Mouse (Mus musculus): ENCODE results near the gene Eps8. TPM values are rescaled to one million over a fixed set of nuclear protein-coding genes. Genes with fewer than 3 reads are reported as not detected.

Eps8 gene
- polyA plus RNA-seq, 1 experiment from 2014 or later = 2.5 TPM

DNA sequence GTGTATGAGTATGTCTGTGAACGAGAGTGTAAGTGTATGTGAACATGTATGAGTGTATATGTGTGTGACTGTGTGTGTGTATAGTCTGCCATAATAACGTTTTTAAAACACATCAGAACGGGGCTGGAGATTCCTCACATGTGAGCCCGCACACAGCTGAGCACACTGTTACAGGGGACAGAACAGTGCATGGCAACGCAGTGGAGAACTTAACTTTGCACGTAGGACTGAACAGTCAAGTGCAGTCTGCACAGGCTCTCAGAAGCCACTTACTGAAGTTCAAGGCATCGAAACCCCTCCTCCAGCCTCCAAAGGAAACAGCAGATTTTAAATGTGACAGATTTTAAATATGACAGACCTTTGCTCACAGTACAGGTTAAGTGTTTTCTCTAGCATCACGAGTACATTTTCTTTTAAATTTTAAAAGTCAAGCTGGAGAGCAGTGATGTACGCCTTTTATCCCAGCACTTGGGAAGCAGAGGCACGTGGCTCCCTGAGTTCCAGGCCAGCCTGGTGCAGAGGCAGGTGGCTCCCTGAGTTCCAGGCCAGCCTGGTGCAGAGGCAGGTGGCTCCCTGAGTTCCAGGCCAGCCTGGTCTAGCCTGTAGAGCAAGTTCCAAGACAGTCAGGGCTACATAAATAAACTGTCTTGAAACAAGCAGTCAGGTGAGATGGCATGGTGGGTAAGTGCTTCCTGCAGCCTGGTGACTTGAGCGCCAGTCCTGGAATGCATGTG is 15.7 kb downstream of the Eps8 start:
- H3K36me3 ChIP-seq (ENCODE audit: control insufficient read depth, insufficient read depth, low read length) = no peaks in the 10 kb centered on the region
- no peaks in the 10 kb centered on the region for H3K4me1 ChIP-seq (replicated peaks; ENCODE audit: control insufficient read depth, insufficient read depth, low read length)
- H3K9me3 ChIP-seq (ENCODE audit: control insufficient read depth, low read length) = no peaks in the 10 kb centered on the region
- no peak overlapping the region for H3K4me2 ChIP-seq
- H3K27me3 ChIP-seq (replicated peaks; ENCODE audit: control insufficient read depth, insufficient read depth, low read length) = no peaks in the 10 kb centered on the region
- no peak overlapping the region for H3K27ac ChIP-seq (ENCODE audit: low read depth, low read length)
- H3K9ac ChIP-seq (ENCODE audit: low read depth, low read length) = no peak overlapping the region
- no peak overlapping the region for H3K4me3 ChIP-seq (ENCODE audit: low read depth, low read length)
- WGBS = 86% methylated on average over 11 of the region's 11 CpGs
- ATAC-seq (replicated peaks; ENCODE audit: low FRiP score) (no peak), DNase-seq (ENCODE audit: low spot score) (no peak)

DNA sequence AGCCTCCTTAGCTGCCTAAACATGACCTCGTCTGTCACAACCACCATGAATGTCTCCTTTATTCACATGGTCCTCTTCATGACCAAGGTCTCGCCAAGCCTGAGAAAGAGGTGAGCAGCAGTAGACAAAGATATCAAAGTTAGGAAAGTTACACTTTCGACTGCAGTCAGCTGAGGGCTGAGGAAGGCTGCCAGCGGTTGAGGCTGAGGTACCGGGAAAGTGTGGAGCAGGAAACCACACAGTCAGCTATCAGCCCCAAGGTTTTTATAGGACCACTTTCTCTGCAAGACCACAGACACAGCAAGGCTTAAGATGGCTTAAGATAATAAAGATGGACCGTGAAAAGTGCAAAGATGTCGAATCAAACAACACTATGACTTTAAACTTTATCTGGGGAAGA is 17.2 kb downstream of the Eps8 start:
- no peak for DNase-seq (ENCODE audit: low spot score)
- H3K9me3 ChIP-seq (ENCODE audit: control insufficient read depth, low read length) = no peaks in the 10 kb centered on the region
- no peaks in the 10 kb centered on the region for H3K36me3 ChIP-seq (ENCODE audit: control insufficient read depth, insufficient read depth, low read length)
- H3K27me3 ChIP-seq (replicated peaks; ENCODE audit: control insufficient read depth, insufficient read depth, low read length) = no peaks in the 10 kb centered on the region
- H3K4me3 ChIP-seq (ENCODE audit: low read depth, low read length) = no peak overlapping the region
- 28% methylated on average over 7 of the region's 7 CpGs for WGBS
- H3K4me1 ChIP-seq (replicated peaks; ENCODE audit: control insufficient read depth, insufficient read depth, low read length) = no peaks in the 10 kb centered on the region
- H3K9ac ChIP-seq (ENCODE audit: low read depth, low read length) = no peak overlapping the region
- H3K4me2 ChIP-seq = no peak overlapping the region
- no peak overlapping the region for H3K27ac ChIP-seq (ENCODE audit: low read depth, low read length)
- ATAC-seq (replicated peaks; ENCODE audit: low FRiP score) = no peak

DNA sequence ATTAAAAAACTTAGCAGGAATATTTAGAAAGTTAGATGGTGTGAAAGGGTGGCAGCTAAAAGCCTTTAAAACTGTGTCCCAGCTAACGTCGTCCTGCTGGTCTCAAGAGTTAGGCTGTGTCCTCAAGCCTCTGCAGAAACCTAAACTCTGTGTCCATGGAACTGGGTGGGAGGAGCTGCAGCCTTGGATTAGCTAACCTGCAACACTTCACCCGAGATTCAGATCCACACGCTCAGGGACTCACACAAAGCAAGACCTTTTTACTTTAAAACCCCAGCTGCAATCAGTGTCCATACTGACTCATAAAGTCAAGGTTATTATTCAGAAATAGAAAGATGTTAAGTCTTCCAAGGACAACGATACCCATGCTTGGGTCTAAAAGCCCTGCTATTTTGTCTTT is 18.5 kb downstream of the Eps8 start:
- 71% methylated on average over 5 of the region's 5 CpGs for WGBS
- Histone ChIP-seq H3K27me3 (replicated peaks; ENCODE audit: control insufficient read depth, insufficient read depth, low read length) (no peaks in the 10 kb centered on the region), H3K27ac (ENCODE audit: low read depth, low read length) (no peak overlapping the region), H3K4me2 (no peak overlapping the region), H3K4me3 (ENCODE audit: low read depth, low read length) (no peak overlapping the region), H3K4me1 (replicated peaks; ENCODE audit: control insufficient read depth, insufficient read depth, low read length) (no peaks in the 10 kb centered on the region), H3K9me3 (ENCODE audit: control insufficient read depth, low read length) (no peaks in the 10 kb centered on the region), H3K9ac (ENCODE audit: low read depth, low read length) (no peak overlapping the region), H3K36me3 (ENCODE audit: control insufficient read depth, insufficient read depth, low read length) (no peaks in the 10 kb centered on the region)
- DNase-seq (ENCODE audit: low spot score) (no peak), ATAC-seq (replicated peaks; ENCODE audit: low FRiP score) (no peak)

DNA sequence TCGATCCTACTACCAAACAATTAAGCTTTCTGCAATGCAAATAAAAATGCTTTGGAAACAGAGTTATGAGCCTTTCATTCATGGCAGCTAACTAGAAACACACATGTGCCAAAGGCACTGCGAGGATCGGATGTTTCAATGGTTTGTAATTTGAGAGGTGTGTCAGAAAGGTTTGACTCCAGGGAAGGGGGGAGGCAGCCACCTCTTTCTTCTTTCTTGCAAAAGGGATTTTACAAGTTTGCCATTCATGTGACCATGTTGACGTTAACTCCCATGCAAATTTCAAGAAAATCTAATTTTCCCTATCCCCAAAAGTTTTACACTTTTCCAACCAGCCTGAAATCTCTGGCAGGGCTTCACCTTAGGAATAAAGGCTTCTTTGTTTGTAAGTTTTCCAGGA is 21.1 kb downstream of the Eps8 start:
- whole genome bisulfite sequencing = 65% methylated on average over 4 of the region's 4 CpGs
- no peak for DNase-seq (ENCODE audit: low spot score)
- H3K9ac ChIP-seq (ENCODE audit: low read depth, low read length) = no peak overlapping the region
- H3K4me3 ChIP-seq (ENCODE audit: low read depth, low read length) = no peak overlapping the region
- no peak overlapping the region for H3K27ac ChIP-seq (ENCODE audit: low read depth, low read length)
- H3K36me3 ChIP-seq (ENCODE audit: control insufficient read depth, insufficient read depth, low read length) = no peaks in the 10 kb centered on the region
- no peaks in the 10 kb centered on the region for H3K27me3 ChIP-seq (replicated peaks; ENCODE audit: control insufficient read depth, insufficient read depth, low read length)
- ATAC-seq (replicated peaks; ENCODE audit: low FRiP score) = no peak
- H3K4me2 ChIP-seq = no peak overlapping the region
- H3K9me3 ChIP-seq (ENCODE audit: control insufficient read depth, low read length) = no peaks in the 10 kb centered on the region
- no peaks in the 10 kb centered on the region for H3K4me1 ChIP-seq (replicated peaks; ENCODE audit: control insufficient read depth, insufficient read depth, low read length)

DNA sequence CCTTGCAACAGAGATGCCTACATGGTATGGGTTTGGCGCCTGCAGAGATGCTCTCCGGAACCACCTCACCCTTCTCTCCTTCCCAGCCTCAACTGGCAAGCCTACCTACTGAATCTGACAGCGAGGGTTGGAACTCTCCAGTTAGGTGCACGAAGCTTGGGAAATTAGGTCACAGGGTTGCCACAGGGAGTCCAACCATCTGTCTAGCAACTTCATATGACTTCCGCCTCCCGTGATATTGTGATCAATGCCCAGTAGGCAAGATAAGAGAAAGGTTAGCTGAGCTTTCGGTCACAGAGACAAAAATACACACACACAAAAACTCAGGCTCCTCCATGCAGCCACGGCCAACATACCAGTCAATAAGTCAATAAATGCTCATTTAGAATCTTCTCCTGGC is 21.6 kb downstream of the Eps8 start:
- no peak overlapping the region for H3K27ac ChIP-seq (ENCODE audit: low read depth, low read length)
- no peaks in the 10 kb centered on the region for H3K36me3 ChIP-seq (ENCODE audit: control insufficient read depth, insufficient read depth, low read length)
- WGBS = 75% methylated on average over 8 of the region's 8 CpGs
- H3K4me2 ChIP-seq = no peak overlapping the region
- no peak for DNase-seq (ENCODE audit: low spot score)
- no peak overlapping the region for H3K4me3 ChIP-seq (ENCODE audit: low read depth, low read length)
- H3K4me1 ChIP-seq (replicated peaks; ENCODE audit: control insufficient read depth, insufficient read depth, low read length) = no peaks in the 10 kb centered on the region
- H3K9me3 ChIP-seq (ENCODE audit: control insufficient read depth, low read length) = no peaks in the 10 kb centered on the region
- no peak overlapping the region for H3K9ac ChIP-seq (ENCODE audit: low read depth, low read length)
- no peaks in the 10 kb centered on the region for H3K27me3 ChIP-seq (replicated peaks; ENCODE audit: control insufficient read depth, insufficient read depth, low read length)
- ATAC-seq (replicated peaks; ENCODE audit: low FRiP score) = no peak

DNA sequence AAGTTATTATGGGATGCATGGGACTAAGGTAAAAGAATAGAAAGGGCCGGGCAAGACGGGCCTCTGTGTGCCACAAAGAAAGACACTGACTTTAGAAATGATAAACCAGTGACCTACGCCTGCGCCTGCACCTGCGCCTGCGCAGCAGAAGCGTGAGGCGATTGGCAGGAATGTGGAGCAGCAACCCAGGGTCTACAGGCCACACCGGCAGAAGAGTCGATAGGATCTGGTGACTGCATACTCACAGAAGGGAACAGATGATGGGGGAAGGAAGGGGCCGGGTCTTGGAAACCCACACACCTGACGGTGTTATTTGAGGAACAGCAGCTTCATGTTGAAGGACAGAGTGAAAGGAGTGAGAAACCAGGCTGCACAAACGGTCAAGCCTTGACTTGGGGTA is 24.3 kb downstream of the Eps8 start:
- WGBS = 66% methylated on average over 13 of the region's 13 CpGs
- ATAC-seq (replicated peaks; ENCODE audit: low FRiP score) = no peak
- Histone ChIP-seq H3K36me3 (ENCODE audit: control insufficient read depth, insufficient read depth, low read length) (no peaks in the 10 kb centered on the region), H3K27me3 (replicated peaks; ENCODE audit: control insufficient read depth, insufficient read depth, low read length) (no peaks in the 10 kb centered on the region), H3K9me3 (ENCODE audit: control insufficient read depth, low read length) (no peaks in the 10 kb centered on the region), H3K4me3 (ENCODE audit: low read depth, low read length) (no peak overlapping the region), H3K4me1 (replicated peaks; ENCODE audit: control insufficient read depth, insufficient read depth, low read length) (no peaks in the 10 kb centered on the region), H3K27ac (ENCODE audit: low read depth, low read length) (no peak overlapping the region), H3K4me2 (no peak overlapping the region), H3K9ac (ENCODE audit: low read depth, low read length) (no peak overlapping the region)
- no peak for DNase-seq (ENCODE audit: low spot score)

DNA sequence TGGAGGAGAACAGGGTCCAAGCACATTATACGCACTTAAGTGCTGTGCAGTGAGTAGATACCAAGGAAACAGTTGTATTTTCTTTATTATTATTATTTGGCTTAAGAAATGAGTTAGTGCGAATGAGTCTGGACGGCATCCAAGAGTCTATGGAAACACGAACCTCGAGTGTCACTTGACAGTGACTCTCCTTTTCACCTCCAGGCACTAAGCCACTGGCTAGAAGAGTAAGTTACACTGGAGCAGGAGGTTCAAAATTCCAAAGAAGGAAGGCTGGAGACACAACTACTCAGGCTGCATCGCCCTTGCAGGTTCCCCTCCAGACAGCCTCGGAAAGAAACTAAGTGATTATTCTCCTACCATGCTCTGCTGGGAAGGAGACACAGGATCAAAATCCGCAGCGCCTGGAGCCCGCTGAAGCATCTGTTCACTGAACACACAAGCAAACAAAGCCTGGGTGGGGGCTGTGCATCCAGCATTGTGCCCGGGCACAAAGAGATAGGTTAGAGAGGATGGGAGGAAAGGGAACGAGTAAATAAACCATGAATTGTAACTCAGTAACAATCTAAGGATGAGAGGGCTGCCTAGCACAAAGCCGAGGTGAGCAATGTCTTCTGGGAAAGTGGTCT is 25.0 kb downstream of the Eps8 start:
- 76% methylated on average over 13 of the region's 13 CpGs for whole genome bisulfite sequencing
- H3K27me3 ChIP-seq (replicated peaks; ENCODE audit: control insufficient read depth, insufficient read depth, low read length) = no peaks in the 10 kb centered on the region
- no peak overlapping the region for H3K4me2 ChIP-seq
- DNase-seq (ENCODE audit: low spot score) (no peak), ATAC-seq (replicated peaks; ENCODE audit: low FRiP score) (no peak)
- H3K27ac ChIP-seq (ENCODE audit: low read depth, low read length) = no peak overlapping the region
- no peak overlapping the region for H3K9ac ChIP-seq (ENCODE audit: low read depth, low read length)
- H3K4me1 ChIP-seq (replicated peaks; ENCODE audit: control insufficient read depth, insufficient read depth, low read length) = no peaks in the 10 kb centered on the region
- H3K9me3 ChIP-seq (ENCODE audit: control insufficient read depth, low read length) = no peaks in the 10 kb centered on the region
- H3K36me3 ChIP-seq (ENCODE audit: control insufficient read depth, insufficient read depth, low read length) = no peaks in the 10 kb centered on the region
- H3K4me3 ChIP-seq (ENCODE audit: low read depth, low read length) = no peak overlapping the region

DNA sequence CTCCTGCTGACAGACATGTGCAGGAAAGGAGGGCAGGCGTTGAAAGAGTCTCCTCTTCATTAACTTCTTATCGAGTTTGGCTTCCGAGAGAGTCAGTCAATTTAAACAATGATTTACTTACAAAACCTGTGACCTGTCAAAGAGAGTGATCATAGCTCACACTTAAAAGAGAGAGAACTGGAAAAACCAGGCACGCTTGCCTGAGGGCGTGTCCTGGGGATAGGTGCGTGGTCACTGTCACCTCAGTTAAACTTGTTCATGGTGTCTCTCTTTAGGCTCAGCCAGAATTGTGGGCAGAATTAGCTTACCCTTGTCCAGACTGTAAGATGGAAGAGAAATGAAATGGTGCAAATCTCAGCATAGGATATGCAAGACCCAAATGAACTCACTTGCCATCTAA is 26.0 kb downstream of the Eps8 start:
- no peak overlapping the region for H3K9ac ChIP-seq (ENCODE audit: low read depth, low read length)

DNA sequence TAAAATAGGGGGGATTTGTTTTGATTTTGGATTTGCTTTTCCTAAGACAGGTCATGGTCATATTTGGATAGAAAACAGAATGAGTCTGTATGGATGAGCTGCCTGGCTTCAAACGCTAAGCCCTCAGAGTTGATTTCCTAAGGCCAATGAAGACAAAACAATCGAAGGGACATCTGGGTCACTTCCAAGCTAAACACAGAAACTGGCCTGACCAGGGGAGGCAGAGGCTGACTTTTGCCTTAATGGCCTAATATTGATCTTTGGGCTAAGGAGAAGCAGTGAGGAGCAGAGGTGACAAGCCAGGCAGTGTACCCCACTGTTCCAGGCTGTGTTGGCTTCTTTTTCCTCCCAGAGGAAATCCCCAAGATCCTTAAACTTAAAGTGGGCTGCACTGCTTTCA is 33.7 kb downstream of the Eps8 start:
- DNase-seq (ENCODE audit: low spot score) = no peak
- no peaks in the 10 kb centered on the region for H3K4me1 ChIP-seq (replicated peaks; ENCODE audit: control insufficient read depth, insufficient read depth, low read length)
- 84% methylated on average over 2 of the region's 2 CpGs for WGBS
- no peaks in the 10 kb centered on the region for H3K9me3 ChIP-seq (ENCODE audit: control insufficient read depth, low read length)
- H3K36me3 ChIP-seq (ENCODE audit: control insufficient read depth, insufficient read depth, low read length) = no peaks in the 10 kb centered on the region
- H3K27ac ChIP-seq (ENCODE audit: low read depth, low read length) = no peak overlapping the region
- H3K4me2 ChIP-seq = no peak overlapping the region
- no peak overlapping the region for H3K4me3 ChIP-seq (ENCODE audit: low read depth, low read length)
- no peak overlapping the region for H3K9ac ChIP-seq (ENCODE audit: low read depth, low read length)
- no peaks in the 10 kb centered on the region for H3K27me3 ChIP-seq (replicated peaks; ENCODE audit: control insufficient read depth, insufficient read depth, low read length)
- ATAC-seq (replicated peaks; ENCODE audit: low FRiP score) = no peak

More for the DNA sequence above, 26.0 kb downstream of the Eps8 start:
- no peak for DNase-seq (ENCODE audit: low spot score)
- Histone ChIP-seq H3K4me1 (replicated peaks; ENCODE audit: control insufficient read depth, insufficient read depth, low read length) (no peaks in the 10 kb centered on the region), H3K9me3 (ENCODE audit: control insufficient read depth, low read length) (no peaks in the 10 kb centered on the region), H3K36me3 (ENCODE audit: control insufficient read depth, insufficient read depth, low read length) (no peaks in the 10 kb centered on the region), H3K27me3 (replicated peaks; ENCODE audit: control insufficient read depth, insufficient read depth, low read length) (no peaks in the 10 kb centered on the region), H3K27ac (ENCODE audit: low read depth, low read length) (no peak overlapping the region), H3K4me3 (ENCODE audit: low read depth, low read length) (no peak overlapping the region), H3K4me2 (no peak overlapping the region)
- WGBS = 79% methylated on average over 6 of the region's 6 CpGs
- ATAC-seq (replicated peaks; ENCODE audit: low FRiP score) = no peak

Data from liver, embryonic 11.5 days (tissue).